Mouse (Mus musculus): Measurements from ENCODE around the gene Rras2.

GRCm38 (mm10) chr7:114145841-114146240, 28.3 kb upstream of the Rras2 start:
- TF ChIP-seq CTCF (IDR thresholded peaks at IDR 0.05; ENCODE audit: low read depth) (no peak), EP300 (IDR thresholded peaks at IDR 0.05; ENCODE audit: low read depth) (no peak)

Measured in liver, postnatal 0 days (tissue).